In the genomic region with DNA sequence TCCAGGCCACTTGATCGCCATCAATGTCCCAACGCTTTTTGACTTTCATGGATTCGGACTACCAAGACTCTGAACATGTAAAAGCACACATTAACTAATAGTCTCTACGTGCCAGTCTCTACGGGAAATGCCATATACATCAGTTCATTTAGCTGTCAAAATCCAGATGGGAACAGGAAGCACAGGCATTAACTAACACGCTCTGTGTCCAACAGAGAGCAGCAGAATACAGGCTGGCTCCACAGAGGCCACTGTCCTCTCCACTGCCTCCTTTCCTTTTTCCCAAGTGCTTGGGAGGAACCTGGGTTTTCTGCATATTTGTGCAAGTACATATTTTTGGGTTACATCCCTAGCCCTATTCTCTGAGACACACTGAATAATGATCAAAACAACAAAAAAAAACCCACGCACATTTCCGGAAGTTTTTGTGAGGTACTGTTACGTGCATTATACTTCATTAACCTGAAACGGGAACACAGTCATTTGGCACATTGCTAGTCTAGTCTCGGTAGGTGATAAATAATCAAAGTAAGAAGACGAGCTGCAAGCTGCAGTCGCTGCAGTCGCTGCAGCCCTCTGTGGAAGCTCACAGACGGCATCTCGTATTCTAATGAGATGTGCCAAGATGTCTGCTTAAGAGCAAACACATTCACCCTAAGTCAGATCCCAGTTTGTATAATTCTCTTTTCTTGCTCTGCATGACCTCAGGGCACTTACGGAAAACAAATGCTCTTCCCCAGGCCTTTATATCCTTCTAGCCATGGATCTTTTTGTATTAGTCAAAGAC, we compare ENCODE assay signal across 13 mouse cellular contexts. TPM values are rescaled to one million over a fixed set of nuclear protein-coding genes. Genes with fewer than 3 reads are reported as not detected.
DNase-seq lines count a peak whose midpoint lies in the region; ATAC-seq and TF ChIP-seq lines count a peak whose summit lies in the region.
"Had no signal": no experiment of that assay in that cellular context is flagged by ENCODE, and none has a peak within 500 bp of the region (broad histone marks: within the 10 kb centered on the region; RNA-seq: fewer than 3 reads in every experiment).

No protein-coding gene starts in this region.

- no peaks in the 10 kb centered on the region for H3K9me3 ChIP-seq in heart, postnatal 0 days (replicated peaks; ENCODE audit: control insufficient read depth, low read length)
- H3K9me3 ChIP-seq in heart, embryonic 11.5 days (replicated peaks; ENCODE audit: control insufficient read depth, low read length): no peaks in the 10 kb centered on the region
- H3K9me3 ChIP-seq in lung, embryonic 16.5 days (ENCODE audit: control insufficient read depth, low read length): no peaks in the 10 kb centered on the region
- H3K9me3 ChIP-seq in limb, embryonic 10.5 days (replicated peaks): no peaks in the 10 kb centered on the region
- H3K9me3 ChIP-seq: heart, embryonic 12.5 days; hindbrain, embryonic 15.5 days; limb, embryonic 15.5 days had no signal

- H3K27ac ChIP-seq in heart, postnatal 0 days (ENCODE audit: low read depth): no peak overlapping the region
- H3K27ac ChIP-seq in heart, embryonic 11.5 days (ENCODE audit: low read depth, low read length): no peak overlapping the region
- 0 out of 2 replicates have a peak overlapping the region, but pooled peaks have one; percentile 10 for H3K27ac ChIP-seq in lung, embryonic 16.5 days (ENCODE audit: low read length)
- H3K27ac ChIP-seq in limb, embryonic 10.5 days: no peak overlapping the region
- H3K27ac ChIP-seq: hindbrain, embryonic 15.5 days; limb, embryonic 15.5 days had no signal

- no peak for DNase-seq in heart, postnatal 0 days (ENCODE audit: low spot score)
- DNase-seq in brain, adult 2 months (ENCODE audit: low read depth, low spot score): peak; percentile 28
- peak; percentile 12 for DNase-seq in fibroblast of lung, adult 2 months (ENCODE audit: low read depth)
- no peak for DNase-seq in adrenal gland, postnatal 25 days
- no peak for DNase-seq in limb, embryonic 10.5 days (ENCODE audit: low spot score)
- DNase-seq: adrenal gland, postnatal 10 days; cerebellum, adult 18-20 months had no signal

- H3K4me3 ChIP-seq in heart, postnatal 0 days (ENCODE audit: low read depth, low read length): no peak overlapping the region
- H3K4me3 ChIP-seq in heart, embryonic 11.5 days (ENCODE audit: low read depth, low read length): no peak overlapping the region
- H3K4me3 ChIP-seq in lung, embryonic 16.5 days (ENCODE audit: low read length): no peak overlapping the region
- no peak overlapping the region for H3K4me3 ChIP-seq in limb, embryonic 10.5 days
- H3K4me3 ChIP-seq: heart, embryonic 12.5 days; hindbrain, embryonic 15.5 days; limb, embryonic 15.5 days had no signal

- no peaks in the 10 kb centered on the region for H3K36me3 ChIP-seq in heart, postnatal 0 days (replicated peaks; ENCODE audit: control insufficient read depth, insufficient read depth, low read length)
- no peaks in the 10 kb centered on the region for H3K36me3 ChIP-seq in heart, embryonic 11.5 days (ENCODE audit: control insufficient read depth, insufficient read depth, low read length)
- H3K36me3 ChIP-seq in lung, embryonic 16.5 days (ENCODE audit: control insufficient read depth, insufficient read depth, low read length): no peaks in the 10 kb centered on the region
- no peaks in the 10 kb centered on the region for H3K36me3 ChIP-seq in limb, embryonic 10.5 days
- H3K36me3 ChIP-seq: heart, embryonic 12.5 days; hindbrain, embryonic 15.5 days; limb, embryonic 15.5 days had no signal

- H3K4me2 ChIP-seq in heart, postnatal 0 days (ENCODE audit: low read depth, low read length): no peak overlapping the region
- H3K4me2 ChIP-seq in heart, embryonic 11.5 days: no peak overlapping the region
- H3K4me2 ChIP-seq in lung, embryonic 16.5 days (ENCODE audit: low read depth, low read length): peak overlapping the region; percentile 23
- H3K4me2 ChIP-seq: heart, embryonic 12.5 days; hindbrain, embryonic 15.5 days; limb, embryonic 15.5 days had no signal

- peak; percentile 28 for TF ChIP-seq CTCF in heart, postnatal 0 days (IDR thresholded peaks at IDR 0.05; ENCODE audit: low read depth)

- ATAC-seq in heart, postnatal 0 days (ENCODE audit: insufficient read depth, low read depth): no peak
- no peak for ATAC-seq in heart, embryonic 11.5 days (replicated peaks; ENCODE audit: insufficient number of reproducible peaks, low FRiP score, low TSS enrichment)
- peak; percentile 66 for ATAC-seq in lung, embryonic 16.5 days (ENCODE audit: low read depth)

- TF ChIP-seq EP300 in heart, postnatal 0 days (IDR thresholded peaks at IDR 0.05; ENCODE audit: low read depth): no peak

- H3K27me3 ChIP-seq in heart, postnatal 0 days (ENCODE audit: control insufficient read depth, insufficient read depth, low read length): no peaks in the 10 kb centered on the region
- H3K27me3 ChIP-seq in heart, embryonic 11.5 days (ENCODE audit: control insufficient read depth, insufficient read depth, low read length): no peaks in the 10 kb centered on the region
- no peaks in the 10 kb centered on the region for H3K27me3 ChIP-seq in lung, embryonic 16.5 days (ENCODE audit: control insufficient read depth, insufficient read depth, low read depth, low read length)
- H3K27me3 ChIP-seq in limb, embryonic 10.5 days (ENCODE audit: low read depth, poor library complexity, severe bottlenecking): no peaks in the 10 kb centered on the region
- H3K27me3 ChIP-seq: CH12.LX; heart, embryonic 12.5 days; hindbrain, embryonic 15.5 days; limb, embryonic 15.5 days had no signal

- 76% methylated on average over 17 of the region's 17 CpGs for WGBS in heart, postnatal 0 days
- WGBS in heart, embryonic 11.5 days (ENCODE audit: insufficient replicate concordance): 79% methylated on average over 17 of the region's 17 CpGs
- 57% methylated on average over 17 of the region's 17 CpGs for WGBS in lung, embryonic 16.5 days
- WGBS in limb, embryonic 10.5 days: 71% methylated on average over 17 of the region's 17 CpGs

- no peak overlapping the region for H3K9ac ChIP-seq in heart, postnatal 0 days (replicated peaks; ENCODE audit: low read depth, low read length)
- H3K9ac ChIP-seq in heart, embryonic 11.5 days (ENCODE audit: low read depth, low read length): no peak overlapping the region
- H3K9ac ChIP-seq in lung, embryonic 16.5 days (ENCODE audit: low read length): no peak overlapping the region
- H3K9ac ChIP-seq: heart, embryonic 12.5 days; hindbrain, embryonic 15.5 days; limb, embryonic 15.5 days had no signal

- H3K4me1 ChIP-seq in heart, postnatal 0 days (ENCODE audit: control insufficient read depth, insufficient read depth): no peaks in the 10 kb centered on the region
- peaks cover 5% of the 10 kb centered on the region; the same call in 1 of the 2 replicates for H3K4me1 ChIP-seq in heart, embryonic 11.5 days (ENCODE audit: control insufficient read depth, insufficient read depth, low read length)
- peaks cover 6% of the 10 kb centered on the region; the same call in 1 of the 2 replicates for H3K4me1 ChIP-seq in lung, embryonic 16.5 days (replicated peaks; ENCODE audit: control insufficient read depth, insufficient read depth, low read length)
- H3K4me1 ChIP-seq in limb, embryonic 10.5 days: peaks cover 12% of the 10 kb centered on the region
- H3K4me1 ChIP-seq: heart, embryonic 12.5 days; limb, embryonic 15.5 days had no signal

RNA-seq across cellular contexts. Expression of gene Stxbp5, which starts 33.9 kb away (rescaled TPM):
- total RNA-seq in heart, postnatal 0 days (2014; rRNA removed; ENCODE audit: low replicate concordance): 10.6 and 16.4 TPM in 2 replicates
- 1.5 and 1.8 TPM in 2 replicates for polyA plus RNA-seq in heart, postnatal 0 days (2015; fragmentation: Nextera tagmentation; extraction: Ambion mirVana)
- polyA plus RNA-seq in heart, embryonic 11.5 days (2014; fragmentation: Nextera tagmentation; extraction: Ambion mirVana): 4.9 and 5.5 TPM in 2 replicates
- polyA plus RNA-seq in lung, embryonic 16.5 days (2015; fragmentation: Nextera tagmentation; extraction: Ambion mirVana): 3.2 and 3.6 TPM in 2 replicates
- 41.2 and 42.6 TPM in 2 replicates for total RNA-seq in adrenal gland, postnatal 25 days (2021)
- polyA plus RNA-seq in limb, embryonic 10.5 days (2016; fragmentation: Nextera tagmentation; extraction: Ambion mirVana): 3.5 and 3.7 TPM in 2 replicates

Comparison
In these comparisons a context has a peak if more than half of its experiments do, and no peak if none do; other contexts are left out.
1. DNase-seq: peak in brain, adult 2 months (single experiment) and fibroblast of lung, adult 2 months (single experiment); none in heart, postnatal 0 days (single experiment), adrenal gland, postnatal 25 days (single experiment) and limb, embryonic 10.5 days (single experiment).